Mouse (Mus musculus) thymus, adult 2 months (tissue): ENCODE data around the gene Smpd1. TPM values are rescaled to one million over a fixed set of nuclear protein-coding genes. Genes with fewer than 3 reads are reported as not detected.

Source experiments
- DNase-seq: peaks from one replicate; pipeline ENCODE4 v3.0.0; 2021
- H3K27ac ChIP-seq: fragments of 200-500 bp; 2 replicates; pipeline ENCODE4 v1.5.1; 2012; ENCODE audit warnings: low read length, control low read depth; ENCODE audit not compliant: control insufficient read depth, insufficient read depth
- H3K27me3 ChIP-seq: fragments of 200-500 bp; 2 replicates; pipeline ENCODE4 v1.6.1; 2012; ENCODE audit warnings: mild to moderate bottlenecking, low read length, moderate library complexity, mixed read lengths; ENCODE audit not compliant: control insufficient read depth, insufficient read depth
- H3K36me3 ChIP-seq: fragments of 200-500 bp; 2 replicates; pipeline ENCODE4 v1.6.1; 2012; ENCODE audit warnings: mild to moderate bottlenecking, low read length, moderate library complexity; ENCODE audit not compliant: control insufficient read depth, insufficient read depth
- H3K4me1 ChIP-seq: fragments of 200-500 bp; replicated peaks from 2 replicates; pipeline ENCODE4 v1.6.1; 2012; ENCODE audit warnings: low read length; ENCODE audit not compliant: control insufficient read depth, insufficient read depth
- H3K4me3 ChIP-seq: fragments of 200-500 bp; 2 replicates; pipeline ENCODE4 v1.5.1; 2012; ENCODE audit warnings: mild to moderate bottlenecking, low read length, control low read depth, moderate library complexity; ENCODE audit not compliant: control insufficient read depth, insufficient read depth
- CTCF ChIP-seq: fragments of 200-500 bp; IDR thresholded peaks from 2 replicates; pipeline ENCODE4 v1.5.1; 2012; ENCODE audit warnings: mild to moderate bottlenecking, control low read depth, low read length, moderate library complexity, borderline replicate concordance; ENCODE audit not compliant: control insufficient read depth, poor library complexity, insufficient read depth; ENCODE audit errors: extremely low read depth
- POLR2A ChIP-seq: fragments of 200-500 bp; IDR thresholded peaks from 2 replicates; pipeline ENCODE4 v1.6.1; 2012; ENCODE audit warnings: mild to moderate bottlenecking, low read length, control low read depth, moderate library complexity; ENCODE audit not compliant: control insufficient read depth, poor library complexity, insufficient read depth; ENCODE audit errors: extremely low read depth
- WGBS: fragments of 180-500 bp; shearing (Covaris S2); methylation state at CpG from one replicate; pipeline ENCODE4 v1.1.7; 2018; 5-methylcytosine and 5-hydroxymethylcytosine counted together
- polyA plus RNA-seq: library from polyadenylated mRNA; depleted of rRNA; stranded (reverse); fragments of >200 nt; gene quantifications from 2 replicates; pipeline ENCODE4 v1.2.3, GENCODE M21; 2012

The Smpd1 gene
- polyA plus RNA-seq, 1 experiment = 47.7 TPM

DNA sequence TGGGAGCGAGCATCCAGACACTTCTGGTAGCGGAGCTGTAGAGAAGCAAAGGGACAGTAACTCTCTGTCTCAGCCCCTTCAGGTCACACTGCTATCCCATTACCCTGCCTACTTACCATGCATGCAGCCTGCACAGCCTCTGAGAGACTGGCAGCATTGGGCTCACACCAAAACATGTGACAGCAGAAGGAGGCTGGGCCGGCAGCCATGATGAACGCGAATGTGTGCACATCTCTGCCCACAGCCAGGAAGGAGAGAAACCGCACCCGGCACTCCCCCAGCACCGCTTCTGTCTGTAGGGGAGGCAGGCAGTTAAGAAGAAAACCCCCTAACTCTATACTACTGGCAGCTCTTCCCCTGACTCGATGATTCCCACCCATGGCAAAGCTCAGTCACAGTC lies 4.9 kb downstream of the Smpd1 start:
- DNase-seq = no peak
- no peaks in the 10 kb centered on the region; the same call in 1 of the 2 replicates for H3K36me3 ChIP-seq
- H3K4me1 ChIP-seq = peaks cover 19% of the 10 kb centered on the region
- WGBS = 78% methylated on average over 9 of the region's 9 CpGs
- no peak for TF ChIP-seq CTCF
- no peak overlapping the region for H3K27ac ChIP-seq
- H3K4me3 ChIP-seq = no peak overlapping the region
- no peaks in the 10 kb centered on the region for H3K27me3 ChIP-seq

DNA sequence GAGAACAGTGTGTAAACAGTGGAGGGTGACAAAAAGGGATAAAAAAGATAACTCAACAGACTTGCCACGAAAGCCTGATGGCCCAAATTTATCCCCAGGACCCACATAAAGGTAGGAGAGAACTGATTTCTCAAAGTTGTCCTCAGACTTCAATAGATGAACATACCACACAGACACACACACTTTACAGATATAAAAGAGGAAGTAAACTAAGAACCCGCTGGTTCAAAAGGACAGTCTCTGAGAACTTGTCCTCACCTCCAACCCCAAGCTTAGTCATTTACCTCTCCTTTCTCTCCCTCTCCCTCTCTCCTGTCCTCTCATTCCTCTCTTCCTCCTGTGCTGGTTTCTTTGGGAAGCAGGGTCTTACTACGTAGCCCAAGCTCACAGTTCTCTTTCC lies 8.2 kb downstream of the Smpd1 start:
- Histone ChIP-seq H3K36me3 (no peaks in the 10 kb centered on the region; the same call in 1 of the 2 replicates), H3K27me3 (no peaks in the 10 kb centered on the region), H3K27ac (no peak overlapping the region), H3K4me1 (peaks cover 5% of the 10 kb centered on the region), H3K4me3 (no peak overlapping the region)
- TF ChIP-seq CTCF (no peak), POLR2A (no peak)
- WGBS = 30% methylated on average over 3 of the region's 3 CpGs
- no peak for DNase-seq

GRCm38 (mm10) chr7:105563367-105563766 lies 9.2 kb downstream of the Smpd1 start:
- Histone ChIP-seq H3K4me1 (peaks cover 5% of the 10 kb centered on the region), H3K4me3 (no peak overlapping the region), H3K27ac (no peak overlapping the region), H3K27me3 (no peaks in the 10 kb centered on the region), H3K36me3 (no peaks in the 10 kb centered on the region)
- no peak for DNase-seq
- WGBS = 33% methylated on average over 3 of the region's 3 CpGs
- no peak for TF ChIP-seq CTCF
- TF ChIP-seq POLR2A = no peak

GRCm38 (mm10) chr7:105565071-105565836 lies 11.1 kb downstream of the Smpd1 start:
- H3K4me1 ChIP-seq = no peaks in the 10 kb centered on the region
- 93% methylated on average over 17 of the region's 17 CpGs for WGBS
- no peaks in the 10 kb centered on the region for H3K36me3 ChIP-seq
- TF ChIP-seq POLR2A (no peak), CTCF (no peak)
- DNase-seq = no peak
- H3K27ac ChIP-seq = no peak overlapping the region
- no peaks in the 10 kb centered on the region for H3K27me3 ChIP-seq
- no peak overlapping the region for H3K4me3 ChIP-seq

DNA sequence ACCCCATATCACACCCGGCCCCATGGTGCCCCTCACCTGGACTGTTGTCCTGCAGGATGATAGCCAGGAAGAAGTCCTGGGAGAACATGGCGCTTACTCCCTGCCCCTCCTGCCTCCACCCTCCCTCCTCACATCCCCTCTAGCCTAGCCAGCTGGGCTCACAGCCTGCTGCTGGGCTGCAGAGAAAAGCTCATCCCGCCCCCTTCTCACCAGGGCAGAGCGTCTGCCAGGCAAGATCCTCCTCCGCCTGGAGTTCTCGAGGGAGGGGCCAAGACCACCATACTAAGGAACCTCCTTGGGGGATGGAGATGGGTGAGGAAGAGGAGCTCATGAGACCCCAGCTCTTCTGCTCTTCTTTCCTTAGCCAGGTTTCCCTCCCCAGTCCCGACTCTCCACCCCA lies 14.4 kb downstream of the Smpd1 start:
- H3K27ac ChIP-seq = no peak overlapping the region
- H3K27me3 ChIP-seq = no peaks in the 10 kb centered on the region
- 86% methylated on average over 7 of the region's 7 CpGs for WGBS
- no peaks in the 10 kb centered on the region for H3K36me3 ChIP-seq
- no peaks in the 10 kb centered on the region for H3K4me1 ChIP-seq
- no peak for DNase-seq
- no peak for TF ChIP-seq POLR2A
- TF ChIP-seq CTCF = no peak
- H3K4me3 ChIP-seq = no peak overlapping the region

GRCm38 (mm10) chr7:105568988-105569471 lies 14.9 kb downstream of the Smpd1 start:
- no peak for DNase-seq
- Histone ChIP-seq H3K27me3 (no peaks in the 10 kb centered on the region), H3K27ac (no peak overlapping the region), H3K36me3 (no peaks in the 10 kb centered on the region), H3K4me3 (no peak overlapping the region), H3K4me1 (no peaks in the 10 kb centered on the region)
- WGBS = 87% methylated on average over 6 of the region's 6 CpGs
- TF ChIP-seq CTCF (no peak), POLR2A (no peak)
